8 mouse cellular contexts compared by ENCODE assay signal in the genomic region with DNA sequence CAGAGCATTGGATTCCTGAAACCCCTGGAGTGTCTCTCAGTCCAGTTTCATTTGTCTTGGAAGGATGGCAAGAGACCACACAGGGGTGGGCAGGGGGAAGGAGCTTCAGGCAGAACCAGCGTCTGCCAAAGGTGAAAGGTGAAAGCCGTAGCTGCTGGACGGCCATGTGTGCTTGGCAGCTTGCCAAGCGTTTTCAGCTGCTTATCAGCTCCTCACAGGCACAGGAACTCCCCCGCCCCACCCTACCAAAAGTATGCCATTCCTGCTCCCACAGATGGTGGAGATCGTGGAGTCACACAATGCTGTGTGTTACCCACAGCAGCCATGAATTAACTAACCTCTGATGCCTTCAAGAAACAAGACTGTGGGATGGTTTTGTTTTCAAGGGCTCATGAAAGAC.
DNase-seq lines count a peak whose midpoint lies in the region; ATAC-seq and TF ChIP-seq lines count a peak whose summit lies in the region.

No protein-coding gene starts in this region.

- WGBS in midbrain, postnatal 0 days: 33% methylated on average over 6 of the region's 6 CpGs
- 26% methylated on average over 6 of the region's 6 CpGs for WGBS in midbrain, embryonic 16.5 days
- 24% methylated on average over 6 of the region's 6 CpGs for WGBS in limb, embryonic 14.5 days

- no peaks in the 10 kb centered on the region for H3K9me3 ChIP-seq in midbrain, postnatal 0 days (ENCODE audit: low read length)
- H3K9me3 ChIP-seq in midbrain, embryonic 16.5 days (replicated peaks; ENCODE audit: control insufficient read depth, low read length, poor library complexity, severe bottlenecking): no peaks in the 10 kb centered on the region
- no peaks in the 10 kb centered on the region for H3K9me3 ChIP-seq in limb, embryonic 14.5 days (ENCODE audit: control insufficient read depth, low read length)

- no peak for ATAC-seq in midbrain, postnatal 0 days (ENCODE audit: low FRiP score)
- ATAC-seq in midbrain, embryonic 16.5 days: no peak
- ATAC-seq in limb, embryonic 14.5 days (ENCODE audit: low FRiP score, low read depth): no peak

- H3K4me1 ChIP-seq in midbrain, postnatal 0 days (ENCODE audit: insufficient read depth, low read length): no peaks in the 10 kb centered on the region
- no peaks in the 10 kb centered on the region; the same call in 1 of the 2 replicates for H3K4me1 ChIP-seq in midbrain, embryonic 16.5 days (ENCODE audit: control insufficient read depth, insufficient read depth, low read length)
- H3K4me1 ChIP-seq in limb, embryonic 14.5 days (ENCODE audit: control insufficient read depth, insufficient read depth, low read length): no peaks in the 10 kb centered on the region; the same call in 1 of the 2 replicates

- H3K27ac ChIP-seq in midbrain, postnatal 0 days (ENCODE audit: low read depth, low read length): no peak overlapping the region
- no peak overlapping the region for H3K27ac ChIP-seq in midbrain, embryonic 16.5 days (ENCODE audit: low read length)
- H3K27ac ChIP-seq in limb, embryonic 14.5 days (replicated peaks; ENCODE audit: low read depth, low read length): no peak overlapping the region

- TF ChIP-seq CTCF in midbrain, postnatal 0 days (IDR thresholded peaks at IDR 0.05): no peak

- no peak overlapping the region for H3K9ac ChIP-seq in midbrain, postnatal 0 days (replicated peaks; ENCODE audit: low read length, poor library complexity, severe bottlenecking)
- H3K9ac ChIP-seq in midbrain, embryonic 16.5 days (ENCODE audit: low read depth, low read length): no peak overlapping the region
- H3K9ac ChIP-seq in limb, embryonic 14.5 days (ENCODE audit: low read depth, low read length, severe bottlenecking): no peak overlapping the region

- no peak overlapping the region for H3K4me3 ChIP-seq in midbrain, postnatal 0 days (ENCODE audit: low read depth, low read length)
- no peak overlapping the region for H3K4me3 ChIP-seq in midbrain, embryonic 16.5 days (ENCODE audit: low read depth, low read length)
- H3K4me3 ChIP-seq in limb, embryonic 14.5 days (replicated peaks; ENCODE audit: low read length): no peak overlapping the region

- TF ChIP-seq POLR2A in limb, embryonic 14.5 days (IDR thresholded peaks at IDR 0.05; ENCODE audit: borderline replicate concordance, extremely low read depth, insufficient read depth, insufficient read length): no peak

- no peak overlapping the region for H3K4me2 ChIP-seq in midbrain, postnatal 0 days (ENCODE audit: low read depth, low read length, poor library complexity, severe bottlenecking)
- no peak overlapping the region for H3K4me2 ChIP-seq in midbrain, embryonic 16.5 days (ENCODE audit: low read length)
- no peak overlapping the region for H3K4me2 ChIP-seq in limb, embryonic 14.5 days (replicated peaks; ENCODE audit: low read depth, low read length, severe bottlenecking)

- peaks cover 17% of the 10 kb centered on the region for H3K36me3 ChIP-seq in midbrain, postnatal 0 days (ENCODE audit: insufficient read depth, low read length)
- no peaks in the 10 kb centered on the region for H3K36me3 ChIP-seq in midbrain, embryonic 16.5 days (ENCODE audit: control insufficient read depth, insufficient read depth, low read length)
- H3K36me3 ChIP-seq in limb, embryonic 14.5 days (ENCODE audit: control insufficient read depth, insufficient read depth, low read length): no peaks in the 10 kb centered on the region

- DNase-seq in midbrain, postnatal 0 days (ENCODE audit: low spot score): peak; percentile 34
- peak; percentile 97 for DNase-seq in heart, adult 11 months
- peak; percentile 21 for DNase-seq in limb, embryonic 14.5 days (ENCODE audit: low spot score)
- peak; percentile 57 to 72 for DNase-seq in spleen, postnatal 14 days (ENCODE audit: low spot score in 2 of 2)
- DNase-seq in cerebellum, postnatal 4 days (ENCODE audit: low spot score in 2 of 2): no peak
- DNase-seq in adrenal gland, adult 8-10 months: no peak
- no peak for DNase-seq in frontal cortex, postnatal 25 days (ENCODE audit: low spot score in 2 of 2)

- H3K27me3 ChIP-seq in midbrain, postnatal 0 days (ENCODE audit: insufficient read depth, low read length): no peaks in the 10 kb centered on the region
- no peaks in the 10 kb centered on the region for H3K27me3 ChIP-seq in midbrain, embryonic 16.5 days (ENCODE audit: control insufficient read depth, insufficient read depth, low read depth, low read length)
- H3K27me3 ChIP-seq in limb, embryonic 14.5 days (ENCODE audit: control insufficient read depth, insufficient read depth, low read length): no peaks in the 10 kb centered on the region

Comparison
In these comparisons a context has a peak if more than half of its experiments do, and no peak if none do; other contexts are left out.
1. DNase-seq: peak in midbrain, postnatal 0 days (single experiment), heart, adult 11 months (single experiment), limb, embryonic 14.5 days (single experiment) and spleen, postnatal 14 days (2 of 2); none in cerebellum, postnatal 4 days (0 of 2), adrenal gland, adult 8-10 months (single experiment) and frontal cortex, postnatal 25 days (0 of 2).